Mouse (Mus musculus) forebrain, embryonic 13.5 days (tissue): ENCODE results near the gene Wdr25. TPM values are rescaled to one million over a fixed set of nuclear protein-coding genes. Genes with fewer than 3 reads are reported as not detected.
A peak's percentile ranks its signal among the peaks of the same experiment; 100 is the strongest.

Experiments used
- ATAC-seq: fragments of 200-750 bp; cut with Nextera tagmentation; 2 replicates; pipeline ENCODE4 v1.8.0; 2017
- H3K27ac ChIP-seq: fragments of 300-500 bp; sonication (generic); 2 replicates; pipeline ENCODE4 v1.5.1; 2015; ENCODE audit warnings: inconsistent platforms, mild to moderate bottlenecking, moderate library complexity
- H3K27me3 ChIP-seq: fragments of 300-500 bp; sonication (generic); 2 replicates; pipeline ENCODE4 v1.6.1; 2015; ENCODE audit warnings: mild to moderate bottlenecking, inconsistent platforms
- H3K36me3 ChIP-seq: fragments of 300-500 bp; sonication (generic); 2 replicates; pipeline ENCODE4 v1.6.1; 2015; ENCODE audit warnings: mild to moderate bottlenecking, inconsistent platforms; ENCODE audit not compliant: poor library complexity, severe bottlenecking
- H3K4me1 ChIP-seq: fragments of 300-500 bp; sonication (generic); 2 replicates; pipeline ENCODE4 v1.6.1; 2015; ENCODE audit warnings: inconsistent platforms
- H3K4me2 ChIP-seq: fragments of 300-500 bp; sonication (generic); 2 replicates; pipeline ENCODE4 v1.6.1; 2015; ENCODE audit warnings: inconsistent platforms, mild to moderate bottlenecking, moderate library complexity
- H3K4me3 ChIP-seq: fragments of 300-500 bp; sonication (generic); 2 replicates; pipeline ENCODE4 v1.5.1; 2015; ENCODE audit warnings: mild to moderate bottlenecking, inconsistent platforms
- H3K9ac ChIP-seq: fragments of 300-500 bp; sonication (generic); 2 replicates; pipeline ENCODE4 v1.6.1; 2015; ENCODE audit warnings: mild to moderate bottlenecking, inconsistent platforms
- H3K9me3 ChIP-seq: fragments of 300-500 bp; sonication (generic); replicated peaks from 2 replicates; pipeline ENCODE4 v1.6.1; 2016; ENCODE audit warnings: inconsistent platforms
- WGBS: fragments of 180-500 bp; shearing (Covaris S2); methylation state at CpG from one replicate; pipeline ENCODE4 v1.1.7; 2015; 5-methylcytosine and 5-hydroxymethylcytosine counted together
- polyA plus RNA-seq: library from polyadenylated mRNA; unstranded; fragments of >200 nt; fragmentation: Nextera tagmentation; extraction: Ambion mirVana; gene quantifications from 2 replicates; pipeline ENCODE4 v1.2.1, GENCODE M21; 2015

Gene Wdr25
- polyA plus RNA-seq, 1 experiment from 2014 or later = 10.4 TPM

GRCm38 (mm10) chr12:108997249-108997648, 103.8 kb downstream of the Wdr25 start:
- H3K27me3 ChIP-seq = no peaks in the 10 kb centered on the region
- no peak overlapping the region for H3K27ac ChIP-seq
- no peaks in the 10 kb centered on the region for H3K36me3 ChIP-seq
- WGBS = 86% methylated on average over 8 of the region's 8 CpGs
- no peak overlapping the region for H3K4me3 ChIP-seq
- H3K9me3 ChIP-seq = no peaks in the 10 kb centered on the region
- no peak overlapping the region for H3K4me2 ChIP-seq
- ATAC-seq = no peak
- H3K9ac ChIP-seq = no peak overlapping the region
- peaks cover 9% of the 10 kb centered on the region; the same call in 1 of the 2 replicates for H3K4me1 ChIP-seq

- Histone ChIP-seq H3K27ac (no peak overlapping the region), H3K4me1 (peaks cover 14% of the 10 kb centered on the region), H3K27me3 (no peaks in the 10 kb centered on the region), H3K4me2 (no peak overlapping the region), H3K9me3 (no peaks in the 10 kb centered on the region), H3K9ac (no peak overlapping the region), H3K4me3 (no peak overlapping the region), H3K36me3 (no peaks in the 10 kb centered on the region)
- WGBS = 84% methylated on average over 7 of the region's 7 CpGs
- no peak for ATAC-seq
Measured at GRCm38 (mm10) chr12:109002978-109003377, 109.5 kb downstream of the Wdr25 start.

GRCm38 (mm10) chr12:109010070-109010649, 116.7 kb downstream of the Wdr25 start:
- Histone ChIP-seq H3K9ac (no peak overlapping the region), H3K27me3 (no peaks in the 10 kb centered on the region), H3K27ac (no peak overlapping the region), H3K4me1 (peaks cover 37% of the 10 kb centered on the region), H3K4me2 (peak overlapping the region; percentile 9; the same call in 1 of the 2 replicates), H3K36me3 (no peaks in the 10 kb centered on the region), H3K9me3 (no peaks in the 10 kb centered on the region), H3K4me3 (no peak overlapping the region)
- WGBS = 51% methylated on average over 18 of the region's 18 CpGs
- peak; percentile 80 for ATAC-seq

- WGBS = 80% methylated on average over 10 of the region's 10 CpGs
- no peak overlapping the region for H3K9ac ChIP-seq
- H3K27me3 ChIP-seq = no peaks in the 10 kb centered on the region
- no peaks in the 10 kb centered on the region for H3K9me3 ChIP-seq
- no peak overlapping the region for H3K4me3 ChIP-seq
- H3K4me2 ChIP-seq = no peak overlapping the region
- no peak overlapping the region for H3K27ac ChIP-seq
- no peak for ATAC-seq
- H3K36me3 ChIP-seq = peaks cover 7% of the 10 kb centered on the region; the same call in 1 of the 2 replicates
- H3K4me1 ChIP-seq = no peaks in the 10 kb centered on the region
Measured at GRCm38 (mm10) chr12:109022181-109022691, 128.8 kb downstream of the Wdr25 start.

- Histone ChIP-seq H3K9me3 (no peaks in the 10 kb centered on the region), H3K27ac (no peak overlapping the region), H3K4me3 (no peak overlapping the region), H3K9ac (no peak overlapping the region), H3K4me2 (no peak overlapping the region), H3K27me3 (no peaks in the 10 kb centered on the region), H3K4me1 (no peaks in the 10 kb centered on the region), H3K36me3 (peaks cover 7% of the 10 kb centered on the region; the same call in 1 of the 2 replicates)
- no peak for ATAC-seq
- 87% methylated on average over 5 of the region's 5 CpGs for WGBS
Measured at GRCm38 (mm10) chr12:109022966-109023365, 129.5 kb downstream of the Wdr25 start.

GRCm38 (mm10) chr12:109023780-109024179, 130.3 kb downstream of the Wdr25 start:
- Histone ChIP-seq H3K4me3 (no peak overlapping the region), H3K4me1 (no peaks in the 10 kb centered on the region), H3K9me3 (no peaks in the 10 kb centered on the region), H3K27ac (no peak overlapping the region), H3K9ac (no peak overlapping the region), H3K27me3 (no peaks in the 10 kb centered on the region), H3K36me3 (peaks cover 7% of the 10 kb centered on the region; the same call in 1 of the 2 replicates), H3K4me2 (no peak overlapping the region)
- WGBS = 52% methylated on average over 9 of the region's 9 CpGs
- ATAC-seq = no peak

- no peak overlapping the region for H3K9ac ChIP-seq
- H3K4me2 ChIP-seq = no peak overlapping the region
- ATAC-seq = no peak
- H3K27ac ChIP-seq = no peak overlapping the region
- peaks cover 27% of the 10 kb centered on the region for H3K4me1 ChIP-seq
- H3K27me3 ChIP-seq = peaks cover 36% of the 10 kb centered on the region
- peaks cover 6% of the 10 kb centered on the region; the same call in 1 of the 2 replicates for H3K9me3 ChIP-seq
- H3K4me3 ChIP-seq = no peak overlapping the region
- 83% methylated on average over 2 of the region's 2 CpGs for WGBS
- peaks cover 9% of the 10 kb centered on the region for H3K36me3 ChIP-seq
Measured at GRCm38 (mm10) chr12:109037026-109037425, 143.6 kb downstream of the Wdr25 start.

GRCm38 (mm10) chr12:109038179-109038819, 144.9 kb downstream of the Wdr25 start:
- Histone ChIP-seq H3K27ac (no peak overlapping the region), H3K36me3 (peaks cover 9% of the 10 kb centered on the region), H3K9me3 (peaks cover 6% of the 10 kb centered on the region; the same call in 1 of the 2 replicates), H3K4me3 (no peak overlapping the region), H3K4me1 (peaks cover 27% of the 10 kb centered on the region), H3K4me2 (no peak overlapping the region), H3K9ac (no peak overlapping the region), H3K27me3 (peaks cover 32% of the 10 kb centered on the region)
- ATAC-seq = peak; percentile 55
- 12% methylated on average over 14 of the region's 14 CpGs for WGBS

- peaks cover 27% of the 10 kb centered on the region for H3K4me1 ChIP-seq
- H3K27me3 ChIP-seq = peaks cover 33% of the 10 kb centered on the region
- H3K27ac ChIP-seq = no peak overlapping the region
- no peaks in the 10 kb centered on the region for H3K36me3 ChIP-seq
- no peaks in the 10 kb centered on the region for H3K9me3 ChIP-seq
- H3K4me2 ChIP-seq = no peak overlapping the region
- 56% methylated on average over 7 of the region's 7 CpGs for WGBS
- no peak overlapping the region for H3K9ac ChIP-seq
- H3K4me3 ChIP-seq = no peak overlapping the region
- ATAC-seq = peak; percentile 43
Measured at GRCm38 (mm10) chr12:109039311-109039710, 145.9 kb downstream of the Wdr25 start.

GRCm38 (mm10) chr12:109044497-109044896, 151.1 kb downstream of the Wdr25 start:
- H3K9ac ChIP-seq = no peak overlapping the region
- peaks cover 3% of the 10 kb centered on the region for H3K4me1 ChIP-seq
- ATAC-seq = no peak; the same call in 1 of the 2 replicates
- 25% methylated on average over 5 of the region's 5 CpGs for WGBS
- peaks cover 49% of the 10 kb centered on the region for H3K27me3 ChIP-seq
- H3K4me3 ChIP-seq = no peak overlapping the region
- no peaks in the 10 kb centered on the region for H3K9me3 ChIP-seq
- no peaks in the 10 kb centered on the region for H3K36me3 ChIP-seq
- H3K27ac ChIP-seq = no peak overlapping the region
- no peak overlapping the region for H3K4me2 ChIP-seq

GRCm38 (mm10) chr12:109045581-109045980, 152.2 kb downstream of the Wdr25 start:
- ATAC-seq = no peak
- peaks cover 58% of the 10 kb centered on the region for H3K27me3 ChIP-seq

GRCm38 (mm10) chr12:109049949-109050348, 156.5 kb downstream of the Wdr25 start:
- Histone ChIP-seq H3K9me3 (no peaks in the 10 kb centered on the region), H3K4me3 (no peak overlapping the region), H3K4me1 (peaks cover 17% of the 10 kb centered on the region), H3K36me3 (no peaks in the 10 kb centered on the region), H3K27me3 (peaks cover 75% of the 10 kb centered on the region), H3K9ac (no peak overlapping the region), H3K27ac (no peak overlapping the region), H3K4me2 (no peak overlapping the region)
- 87% methylated on average over 4 of the region's 4 CpGs for WGBS
- ATAC-seq = no peak

More at GRCm38 (mm10) chr12:109045581-109045980, 152.2 kb downstream of the Wdr25 start:
- Histone ChIP-seq H3K9me3 (no peaks in the 10 kb centered on the region), H3K4me2 (no peak overlapping the region), H3K27ac (no peak overlapping the region), H3K4me3 (no peak overlapping the region), H3K4me1 (no peaks in the 10 kb centered on the region), H3K36me3 (no peaks in the 10 kb centered on the region), H3K9ac (no peak overlapping the region)
- 83% methylated on average over 7 of the region's 7 CpGs for WGBS
